Mouse (Mus musculus) ES-Bruce4 (cell line): ENCODE measurements around the gene Srp72.

ENCODE experiments used
- CTCF ChIP-seq: IDR thresholded peaks from one replicate; pipeline ENCODE4 v1.8.1; 2011; ENCODE audit warnings: low read depth, low read length
- EP300 ChIP-seq: IDR thresholded peaks from 2 replicates; pipeline ENCODE4 v1.6.1; 2011; ENCODE audit warnings: low read depth, low read length; ENCODE audit not compliant: insufficient read depth
- POLR2A ChIP-seq: IDR thresholded peaks from one replicate; pipeline ENCODE4 v1.8.1; 2011; ENCODE audit warnings: low read length; ENCODE audit not compliant: insufficient read depth

- TF ChIP-seq CTCF (no peak), POLR2A (no peak), EP300 (no peak)
These were observed 38.7 kb downstream of the Srp72 start for GRCm38 (mm10) chr5:77013171-77013570.
